Comparison of ENCODE assay signal across 8 mouse cellular contexts in genomic region chr14:57571155-57572133, GRCm38 (mm10). TPM values are rescaled to one million over a fixed set of nuclear protein-coding genes. Genes with fewer than 3 reads are reported as not detected.
DNase-seq lines count a peak whose midpoint lies in the region; ATAC-seq and TF ChIP-seq lines count a peak whose summit lies in the region.

Gene Eef1akmt1, minus strand, starts transcription at chr14:57571612.

- TF ChIP-seq CTCF in cortical plate, adult 2 months (IDR thresholded peaks at IDR 0.05; ENCODE audit: extremely low read depth, insufficient read depth, low read length): no peak

- peak; percentile 89 to 92 for DNase-seq in gastrocnemius, adult 8-10 months (ENCODE audit: low spot score in 2 of 2)
- DNase-seq in hindlimb bud, embryonic 11.5 days (ENCODE audit: extremely low spot score, low read depth, low spot score): peak; percentile 82
- peak; percentile 94 to 97 for DNase-seq in left cerebral cortex, adult 8-10 months (ENCODE audit: low spot score in 2 of 2)
- DNase-seq in right cerebral cortex, postnatal 10 days (ENCODE audit: low spot score in 2 of 2): peak; percentile 97 to 98
- DNase-seq in urinary bladder, postnatal 25 days (ENCODE audit: low spot score): peak; percentile 96

- ATAC-seq in activated CD4-positive, CD25-positive, alpha-beta regulatory T cell, adult 4 months: peak; percentile 100

- peak within 1 kb of the TSS; percentile 57 for H3K4me3 ChIP-seq in cortical plate, adult 2 months (ENCODE audit: insufficient read depth, low read length)
- peak within 1 kb of the TSS; percentile 95 for H3K4me3 ChIP-seq in megakaryocyte, embryonic 14.5 days (replicated peaks)

- peaks cover 13% of the 10 kb centered on the region for H3K36me3 ChIP-seq in megakaryocyte, embryonic 14.5 days (replicated peaks; ENCODE audit: low read length)

- H3K4me1 ChIP-seq in cortical plate, adult 2 months (ENCODE audit: control insufficient read depth, insufficient read depth, low read length): no peaks in the 10 kb centered on the region
- peaks cover 21% of the 10 kb centered on the region for H3K4me1 ChIP-seq in megakaryocyte, embryonic 14.5 days

- H3K27me3 ChIP-seq in megakaryocyte, embryonic 14.5 days (replicated peaks): no peaks in the 10 kb centered on the region

- peaks cover 7% of the 10 kb centered on the region for H3K9me3 ChIP-seq in megakaryocyte, embryonic 14.5 days

- peak; percentile 96 for TF ChIP-seq POLR2A in cortical plate, adult 2 months (IDR thresholded peaks at IDR 0.05; ENCODE audit: extremely low read depth, insufficient read depth, low read length)

- H3K27ac ChIP-seq in cortical plate, adult 2 months (ENCODE audit: insufficient read depth, low read length): no peak within 1 kb of the TSS

RNA-seq across cellular contexts. Expression of gene Eef1akmt1, which starts in this region (rescaled TPM):
- 100 to 1,000 TPM; 125 to 148 TPM for polyA plus RNA-seq in activated CD4-positive, CD25-positive, alpha-beta regulatory T cell, adult 4 months (2017; shearing (Covaris generic))
- polyA plus RNA-seq in cortical plate, adult 2 months (2012; rRNA removed): 49.3 and 53.2 TPM in 2 replicates
- total RNA-seq in gastrocnemius, adult 8-10 months (2022): 10 to 100 TPM; 43.7 to 52.2 (median 47.1) TPM
- 10 to 100 TPM; 29.1 to 35.0 (median 29.7) TPM for total RNA-seq in left cerebral cortex, adult 8-10 months (2022)
- 2.2 TPM in 1 of 2 replicates, not detected in the other for polyA plus RNA-seq in megakaryocyte, embryonic 14.5 days (2012; ENCODE audit: insufficient read depth, low replicate concordance)

Comparison
In these comparisons a context has a peak if more than half of its experiments do, and no peak if none do; other contexts are left out.
1. RNA of gene Eef1akmt1 (polyA plus RNA-seq): 125 to 148 TPM in activated CD4-positive, CD25-positive, alpha-beta regulatory T cell, adult 4 months and 49.3 to 53.2 TPM in cortical plate, adult 2 months; 2.2 TPM in megakaryocyte, embryonic 14.5 days; every median in the first group is over 10 times any median in the second.
2. Peak in every context shown above with its lines, with median percentiles within 50 percentile points of each other: DNase-seq.